Mouse (Mus musculus) embryonic facial prominence, embryonic 14.5 days (tissue): ENCODE measurements around the gene Vill. TPM values are rescaled to one million over a fixed set of nuclear protein-coding genes. Genes with fewer than 3 reads are reported as not detected.

Experiments used
- ATAC-seq: fragments of 200-750 bp; cut with Nextera tagmentation; 2 replicates; pipeline ENCODE4 v1.8.0; 2017; ENCODE audit warnings: low read depth, moderate number of reproducible peaks, moderate TSS enrichment
- DNase-seq: peaks from one replicate; pipeline ENCODE4 v3.0.0-alpha.2; 2015; ENCODE audit warnings: low spot score
- H3K27ac ChIP-seq: fragments of 300-500 bp; sonication (generic); replicated peaks from 2 replicates; pipeline ENCODE4 v1.5.1; 2014; ENCODE audit warnings: low read depth, mild to moderate bottlenecking, low read length, moderate library complexity
- H3K27me3 ChIP-seq: fragments of 300-500 bp; sonication (generic); replicated peaks from 2 replicates; pipeline ENCODE4 v1.6.1; 2014; ENCODE audit warnings: low read length; ENCODE audit not compliant: control insufficient read depth, insufficient read depth
- H3K36me3 ChIP-seq: fragments of 300-500 bp; sonication (generic); 2 replicates; pipeline ENCODE4 v1.6.1; 2014; ENCODE audit warnings: low read length, mixed read lengths; ENCODE audit not compliant: control insufficient read depth, insufficient read depth
- H3K4me1 ChIP-seq: fragments of 300-500 bp; sonication (generic); 2 replicates; pipeline ENCODE4 v1.6.1; 2014; ENCODE audit warnings: antibody characterized with exemption, low read length; ENCODE audit not compliant: control insufficient read depth, insufficient read depth
- H3K4me2 ChIP-seq: fragments of 300-500 bp; sonication (generic); 2 replicates; pipeline ENCODE4 v1.6.1; 2014; ENCODE audit warnings: low read depth, mild to moderate bottlenecking, low read length, moderate library complexity, mixed read lengths
- H3K4me3 ChIP-seq: fragments of 300-500 bp; sonication (generic); 2 replicates; pipeline ENCODE4 v1.5.1; 2014; ENCODE audit warnings: low read depth, mild to moderate bottlenecking, low read length
- H3K9ac ChIP-seq: fragments of 300-500 bp; sonication (generic); 2 replicates; pipeline ENCODE4 v1.6.1; 2014; ENCODE audit warnings: low read depth, mild to moderate bottlenecking, low read length, moderate library complexity, mixed read lengths
- H3K9me3 ChIP-seq: fragments of 300-500 bp; sonication (generic); 2 replicates; pipeline ENCODE4 v1.6.1; 2016; ENCODE audit warnings: low read length; ENCODE audit not compliant: control insufficient read depth
- WGBS: fragments of 180-500 bp; shearing (Covaris S2); extraction: QIAGEN DNeasy Blood & Tissue Kit; methylation state at CpG from one replicate; pipeline ENCODE4 v1.1.7; 2014; 5-methylcytosine and 5-hydroxymethylcytosine counted together
- polyA plus RNA-seq: library from polyadenylated mRNA; unstranded; fragments of >200 nt; fragmentation: Nextera tagmentation; extraction: Ambion mirVana; gene quantifications from 2 replicates; pipeline ENCODE4 v1.2.1, GENCODE M21; 2014

Vill gene
- polyA plus RNA-seq, 1 experiment from 2014 or later: 15.0 TPM

DNA sequence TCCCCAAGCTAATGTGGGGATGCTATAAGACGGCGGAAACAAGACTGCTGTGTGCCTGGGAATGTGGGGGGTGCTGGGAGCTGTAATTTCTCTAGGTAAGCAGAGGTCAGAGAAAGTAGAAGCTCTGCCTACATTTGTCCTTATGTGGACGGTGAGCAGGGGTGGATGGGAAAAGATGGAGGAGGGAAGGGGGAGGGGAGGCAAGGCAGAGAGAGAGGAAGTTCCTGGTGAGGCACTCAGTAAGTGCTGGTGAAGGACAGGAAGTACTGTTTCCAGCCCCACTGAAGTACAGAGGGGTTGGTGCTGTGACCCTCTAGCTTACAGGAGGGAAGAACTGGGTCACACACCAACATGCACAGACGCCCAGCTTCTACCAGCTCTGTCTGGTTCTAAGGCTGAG is 11.7 kb downstream of the Vill start:
- 66% methylated on average over 4 of the region's 4 CpGs for WGBS
- ATAC-seq (no peak), DNase-seq (no peak)
- Histone ChIP-seq H3K36me3 (no peaks in the 10 kb centered on the region), H3K4me2 (no peak overlapping the region), H3K27ac (no peak overlapping the region), H3K27me3 (no peaks in the 10 kb centered on the region), H3K4me3 (no peak overlapping the region), H3K9me3 (no peaks in the 10 kb centered on the region), H3K4me1 (no peaks in the 10 kb centered on the region), H3K9ac (no peak overlapping the region)

DNA sequence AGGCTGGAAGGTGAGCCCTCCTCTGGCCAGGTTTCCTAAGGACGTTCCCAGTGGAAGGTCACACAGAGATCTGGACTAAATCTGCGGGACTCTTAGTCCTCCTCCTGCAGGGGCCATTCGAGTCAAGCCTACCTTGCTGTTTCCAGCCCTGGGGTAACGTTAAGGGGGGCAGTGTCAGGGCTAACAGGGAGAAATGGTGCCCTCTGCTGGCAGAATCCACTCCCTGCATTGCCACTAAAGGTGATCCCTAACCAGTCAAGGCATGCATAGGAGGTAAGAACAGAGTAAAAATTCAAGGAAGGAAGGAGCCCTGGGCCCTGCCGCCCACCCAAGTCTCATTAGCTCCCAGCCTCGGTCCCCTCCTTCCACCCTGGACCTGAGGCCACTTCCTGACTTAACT is 15.0 kb downstream of the Vill start:
- no peak overlapping the region for H3K4me2 ChIP-seq
- H3K27ac ChIP-seq: no peak overlapping the region
- ATAC-seq (peak; percentile 58), DNase-seq (peak; percentile 82)
- peaks cover 16% of the 10 kb centered on the region for H3K36me3 ChIP-seq
- H3K4me1 ChIP-seq: no peaks in the 10 kb centered on the region
- 5% methylated on average over 6 of the region's 6 CpGs for WGBS
- no peak overlapping the region for H3K9ac ChIP-seq
- no peaks in the 10 kb centered on the region for H3K9me3 ChIP-seq
- H3K4me3 ChIP-seq: no peak overlapping the region
- H3K27me3 ChIP-seq: no peaks in the 10 kb centered on the region

DNA sequence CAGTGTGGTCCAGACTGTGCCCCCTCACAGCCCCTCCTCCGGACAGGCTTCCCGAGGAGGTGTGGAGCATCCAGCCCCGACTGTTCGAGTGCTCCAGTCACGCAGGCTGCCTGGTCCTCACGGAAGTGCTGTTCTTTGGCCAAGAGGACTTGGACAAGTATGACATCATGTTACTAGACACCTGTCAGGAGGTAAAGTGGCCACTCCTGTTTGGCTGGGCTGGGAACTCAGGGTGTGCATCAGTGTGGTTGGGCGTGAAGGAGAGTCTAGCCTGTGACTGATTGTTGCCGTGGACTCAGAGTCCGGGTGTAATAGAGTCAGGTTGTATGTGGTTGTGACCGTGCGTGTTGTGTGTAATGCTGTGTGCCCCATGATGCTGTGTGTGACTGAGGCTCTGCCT is 15.7 kb downstream of the Vill start:
- H3K4me3 ChIP-seq: no peak overlapping the region
- DNase-seq (no peak), ATAC-seq (no peak)
- peaks cover 21% of the 10 kb centered on the region for H3K36me3 ChIP-seq
- H3K9ac ChIP-seq: no peak overlapping the region
- H3K9me3 ChIP-seq: no peaks in the 10 kb centered on the region
- WGBS: 86% methylated on average over 11 of the region's 11 CpGs
- H3K27me3 ChIP-seq: no peaks in the 10 kb centered on the region
- no peaks in the 10 kb centered on the region for H3K4me1 ChIP-seq
- no peak overlapping the region for H3K27ac ChIP-seq
- H3K4me2 ChIP-seq: no peak overlapping the region

DNA sequence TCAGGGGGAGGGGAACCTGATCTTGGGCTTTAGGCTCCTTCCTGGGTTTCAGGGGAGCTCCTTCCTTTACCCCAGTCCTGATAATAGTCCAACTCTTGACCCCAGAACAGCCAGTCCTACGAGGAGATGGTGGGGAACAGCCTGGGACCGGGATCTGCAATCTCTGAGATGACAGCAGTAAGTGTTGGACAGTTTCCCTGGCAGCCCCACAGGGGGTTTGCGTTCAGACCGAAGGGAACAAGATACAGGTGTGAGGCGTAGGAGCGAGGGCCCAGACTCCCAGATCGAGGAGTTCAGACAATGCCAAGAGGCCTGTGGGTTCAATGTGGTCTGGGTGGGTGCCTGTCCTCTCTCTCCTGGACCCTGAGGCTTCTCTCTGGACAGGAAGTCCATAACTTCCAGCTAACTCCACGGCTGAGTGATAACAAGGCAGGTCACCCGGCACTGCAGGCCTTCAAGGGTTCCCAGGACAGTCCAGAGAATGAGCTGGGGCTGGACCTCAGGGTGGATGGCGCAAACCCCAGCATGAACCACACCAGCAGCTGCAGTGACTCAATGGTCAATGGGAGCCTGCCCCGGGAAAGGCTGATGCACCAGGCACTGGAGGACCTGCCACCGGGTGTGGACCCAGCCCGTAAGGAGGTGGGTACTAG is 17.7 kb downstream of the Vill start:
- H3K27ac ChIP-seq: no peak overlapping the region

DNA sequence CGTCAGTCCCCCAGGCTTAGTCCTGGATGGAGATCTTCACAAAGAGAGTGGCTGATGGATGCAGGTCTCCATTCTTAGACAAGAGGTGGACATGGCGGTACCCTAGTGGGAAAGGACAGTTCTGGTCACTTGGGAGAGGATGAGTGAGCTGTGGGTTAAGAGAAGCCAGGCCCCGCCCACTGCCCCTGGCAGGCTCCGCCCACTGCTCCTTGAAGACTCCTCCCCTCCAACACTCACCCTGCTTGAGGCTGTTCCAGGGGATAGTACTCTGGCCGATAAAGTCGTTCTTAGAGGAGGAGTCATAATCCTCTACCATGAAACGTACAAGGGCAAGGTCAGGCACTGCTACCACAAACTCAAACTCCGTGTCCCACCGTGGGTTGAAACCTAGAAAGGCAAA is 19.2 kb downstream of the Vill start:
- Histone ChIP-seq H3K36me3 (peaks cover 38% of the 10 kb centered on the region), H3K9ac (no peak overlapping the region), H3K4me2 (no peak overlapping the region), H3K9me3 (no peaks in the 10 kb centered on the region), H3K27ac (no peak overlapping the region), H3K4me1 (no peaks in the 10 kb centered on the region), H3K27me3 (no peaks in the 10 kb centered on the region), H3K4me3 (no peak overlapping the region)
- DNase-seq: no peak
- WGBS: 87% methylated on average over 9 of the region's 9 CpGs
- no peak for ATAC-seq

More for the DNA sequence above, 17.7 kb downstream of the Vill start:
- 80% methylated on average over 12 of the region's 13 CpGs for WGBS
- Histone ChIP-seq H3K4me3 (no peak overlapping the region), H3K4me2 (no peak overlapping the region), H3K9me3 (no peaks in the 10 kb centered on the region), H3K9ac (no peak overlapping the region), H3K4me1 (no peaks in the 10 kb centered on the region), H3K36me3 (peaks cover 38% of the 10 kb centered on the region), H3K27me3 (no peaks in the 10 kb centered on the region)
- DNase-seq (no peak), ATAC-seq (no peak)

DNA sequence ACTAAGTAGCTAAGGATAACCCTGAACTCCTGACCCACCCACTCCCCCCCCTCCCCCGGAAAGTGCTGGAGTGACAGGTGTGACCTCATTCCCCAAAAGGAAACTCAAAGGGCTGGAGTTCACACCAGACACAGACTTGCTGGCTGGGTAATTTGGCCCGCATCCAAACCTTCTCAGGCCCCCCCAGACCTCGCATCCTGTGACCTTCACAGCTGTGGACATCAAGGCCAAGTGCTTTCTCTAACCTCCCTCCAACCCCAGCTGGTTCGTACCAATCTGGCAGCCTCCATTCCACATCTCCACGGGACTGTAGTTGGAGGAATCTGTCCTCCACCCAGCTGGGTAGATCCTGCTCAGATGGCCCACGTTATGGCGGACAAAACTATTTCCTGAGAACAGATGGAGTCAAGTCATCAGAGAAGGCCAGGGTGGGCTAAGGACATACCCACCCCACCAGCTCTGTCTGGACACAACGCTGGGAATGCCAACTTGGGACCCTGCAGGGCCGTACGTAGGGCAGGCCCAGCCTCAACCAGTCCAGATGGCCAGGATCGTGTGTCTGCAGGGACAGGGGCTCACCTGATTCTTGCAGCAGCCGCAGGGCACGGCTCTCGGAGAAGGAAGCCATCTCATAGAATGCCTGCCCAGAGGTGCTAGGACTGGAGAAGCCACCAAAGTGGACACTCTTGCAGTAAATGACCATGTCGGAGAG is 20.8 kb downstream of the Vill start:
- no peaks in the 10 kb centered on the region for H3K4me1 ChIP-seq
- no peak overlapping the region for H3K27ac ChIP-seq
- H3K27me3 ChIP-seq: no peaks in the 10 kb centered on the region
- H3K9me3 ChIP-seq: no peaks in the 10 kb centered on the region
- ATAC-seq: peak; percentile 13; the same call in 1 of the 2 replicates
- H3K36me3 ChIP-seq: peaks cover 48% of the 10 kb centered on the region
- no peak overlapping the region for H3K9ac ChIP-seq
- 73% methylated on average over 14 of the region's 15 CpGs for WGBS
- no peak for DNase-seq
- no peak overlapping the region for H3K4me2 ChIP-seq
- H3K4me3 ChIP-seq: no peak overlapping the region

DNA sequence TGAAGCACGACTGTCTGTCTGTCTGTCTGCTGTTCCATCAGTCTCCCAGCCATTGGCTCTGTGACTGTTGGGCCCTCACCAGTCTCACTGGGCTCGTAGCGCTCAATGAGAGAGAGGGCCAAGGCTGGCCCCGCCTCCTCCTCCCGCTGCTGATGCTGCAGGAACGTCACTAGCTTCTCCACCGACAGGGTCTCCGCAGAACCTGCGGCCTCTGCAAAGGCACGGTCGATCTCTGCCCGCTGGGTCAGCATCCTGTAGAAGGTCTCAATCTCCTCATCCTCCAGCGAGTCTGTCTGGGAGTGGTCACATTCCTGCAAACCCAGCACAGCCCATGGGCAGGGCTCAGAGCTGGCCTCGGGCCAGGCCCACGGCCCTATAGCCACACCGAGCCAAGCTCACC is 23.1 kb downstream of the Vill start:
- H3K4me3 ChIP-seq: no peak overlapping the region
- no peaks in the 10 kb centered on the region for H3K27me3 ChIP-seq
- no peaks in the 10 kb centered on the region for H3K4me1 ChIP-seq
- no peak overlapping the region for H3K9ac ChIP-seq
- no peak overlapping the region for H3K27ac ChIP-seq
- DNase-seq: no peak
- peaks cover 60% of the 10 kb centered on the region for H3K36me3 ChIP-seq
- no peak overlapping the region for H3K4me2 ChIP-seq
- no peak for ATAC-seq
- WGBS: 70% methylated on average over 15 of the region's 16 CpGs
- H3K9me3 ChIP-seq: no peaks in the 10 kb centered on the region

DNA sequence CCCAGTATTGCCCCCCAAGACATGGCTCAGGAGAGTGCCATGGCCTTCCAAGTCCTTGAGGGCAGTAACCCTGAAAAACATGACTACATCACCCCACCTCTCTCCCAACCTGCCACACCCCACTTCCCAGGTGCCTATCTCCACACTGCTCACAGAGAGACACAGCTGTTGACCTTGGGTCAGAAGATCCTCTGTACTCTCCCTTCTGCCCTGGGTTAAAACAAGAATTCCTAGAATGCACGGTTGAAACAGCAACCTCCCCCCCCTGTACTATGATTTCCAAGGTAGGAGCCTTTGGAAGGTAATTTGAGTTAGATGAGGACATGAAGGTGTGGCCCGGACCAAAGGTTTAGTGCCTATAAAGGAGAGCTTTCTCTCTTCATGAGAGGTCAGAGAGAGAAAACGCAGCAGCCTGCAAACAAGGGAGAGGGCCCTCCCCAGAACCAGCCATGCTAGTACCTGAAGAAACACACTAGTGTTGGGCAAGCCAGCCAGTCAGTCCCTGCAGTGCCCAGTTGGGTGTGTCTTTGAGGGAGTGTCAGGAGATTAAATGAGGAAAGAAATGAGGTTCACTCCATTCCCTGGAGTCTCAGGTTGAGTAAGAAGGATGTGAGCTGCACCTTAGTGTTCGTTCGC is 27.6 kb downstream of the Vill start:
- H3K9ac ChIP-seq: no peak overlapping the region
- H3K9me3 ChIP-seq: no peaks in the 10 kb centered on the region
- DNase-seq (no peak), ATAC-seq (no peak)
- H3K4me2 ChIP-seq: no peak overlapping the region
- H3K27ac ChIP-seq: no peak overlapping the region
- WGBS: 67% methylated on average over 5 of the region's 5 CpGs
- peaks cover 11% of the 10 kb centered on the region for H3K4me1 ChIP-seq
- H3K4me3 ChIP-seq: no peak overlapping the region
- no peaks in the 10 kb centered on the region for H3K27me3 ChIP-seq
- H3K36me3 ChIP-seq: peaks cover 35% of the 10 kb centered on the region
